Mouse (Mus musculus) forebrain, embryonic 14.5 days (tissue): ENCODE results near the gene Lingo1. TPM values are rescaled to one million over a fixed set of nuclear protein-coding genes. Genes with fewer than 3 reads are reported as not detected.

ENCODE experiments used
- polyA plus RNA-seq: library from polyadenylated mRNA; unstranded; fragments of >200 nt; fragmentation: Nextera tagmentation; extraction: Ambion mirVana; gene quantifications from 2 replicates; pipeline ENCODE4 v1.2.1, GENCODE M21; 2014

Gene Lingo1
- polyA plus RNA-seq, 1 experiment from 2014 or later, result 19.0 TPM

Other genes starting within 250 kb of the Lingo1 start
- not detected in 2 replicates for gene Odf3l1, start 68.2 kb upstream of the Lingo1 start, polyA plus RNA-seq
- gene Cspg4, start 68.6 kb upstream of the Lingo1 start, polyA plus RNA-seq, result 3.0 and 4.8 TPM in 2 replicates
- gene Snx33, start 131.9 kb upstream of the Lingo1 start, polyA plus RNA-seq, result 1.7 and 1.9 TPM in 2 replicates
- 91.1 and 100 TPM in 2 replicates for gene Imp3, start 141.0 kb upstream of the Lingo1 start, polyA plus RNA-seq
- 27.4 and 29.1 TPM in 2 replicates for gene Snupn, start 154.4 kb upstream of the Lingo1 start, polyA plus RNA-seq
- 27.3 and 28.2 TPM in 2 replicates for gene Ptpn9, start 198.5 kb upstream of the Lingo1 start, polyA plus RNA-seq